Mouse (Mus musculus) bone marrow, adult 2 months (tissue): ENCODE measurements at regions not wholly inside any gene's neighbourhood (a gene's known extent, or its start where the extent isn't known, plus 50 kb on each side); places are given as distances from the start of the nearest gene placed in this dataset.

Source experiments
- CTCF ChIP-seq: fragments of 200-500 bp; IDR thresholded peaks from 2 replicates; pipeline ENCODE4 v1.5.1; 2011; ENCODE audit warnings: low read length, control low read depth; ENCODE audit not compliant: control insufficient read depth, insufficient read depth
- POLR2A ChIP-seq: fragments of 200-500 bp; IDR thresholded peaks from 2 replicates; pipeline ENCODE4 v1.6.1; 2011; ENCODE audit warnings: low read depth, mild to moderate bottlenecking, control low read depth, low read length, borderline replicate concordance; ENCODE audit not compliant: control insufficient read depth

DNA sequence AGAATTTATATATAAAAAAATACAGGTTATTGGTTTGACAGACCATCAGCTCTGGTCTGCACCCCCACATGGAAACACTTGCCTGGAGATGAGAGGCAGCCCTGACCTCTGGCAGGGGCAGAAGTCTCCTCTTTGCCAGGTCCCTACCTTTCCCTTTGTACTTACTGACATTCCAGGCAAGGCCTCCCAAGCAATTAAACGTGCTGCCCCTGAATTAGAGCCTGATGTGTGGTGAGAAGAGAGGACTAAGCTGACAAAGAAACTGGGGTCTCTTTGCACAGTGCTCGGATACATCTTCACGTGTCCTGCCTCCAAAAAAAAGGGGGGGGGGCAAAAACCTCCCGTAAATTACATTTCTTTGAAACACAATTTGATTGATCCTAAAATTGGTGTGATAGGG is 175.5 kb downstream of the Gas1 start:
- TF ChIP-seq POLR2A: no peak
- no peak for TF ChIP-seq CTCF
